Mouse (Mus musculus): ENCODE results near the gene Tsen54.
A peak's percentile ranks its signal among the peaks of the same experiment; 100 is the strongest.

Gene Tsen54

GRCm38 (mm10) chr11:115814605-115815450 lies at the start of gene Tsen54:
Tsen54 (plus strand) TSS chr11:115814724.
- DNase-seq (ENCODE audit: extremely low read depth, low read depth, low spot score) = no peak

- DNase-seq (ENCODE audit: extremely low read depth, low read depth, low spot score) = peak; percentile 65
These were observed 49.4 kb upstream of the Tsen54 start, which contains the start of gene Tmem94 for GRCm38 (mm10) chr11:115765103-115765606. Tmem94 (plus strand) TSS chr11:115765433.

GRCm38 (mm10) chr11:115765607-115766141 lies 48.9 kb upstream of the Tsen54 start:
- no peak for DNase-seq (ENCODE audit: extremely low read depth, low read depth, low spot score)

GRCm38 (mm10) chr11:115766356-115766943 lies 48.1 kb upstream of the Tsen54 start:
- DNase-seq (ENCODE audit: extremely low read depth, low read depth, low spot score) = no peak

- DNase-seq (ENCODE audit: extremely low read depth, low read depth, low spot score) = no peak
These were observed 47.5 kb upstream of the Tsen54 start for GRCm38 (mm10) chr11:115766981-115767380.

- no peak for DNase-seq (ENCODE audit: extremely low read depth, low read depth, low spot score)
These were observed 45.6 kb upstream of the Tsen54 start for GRCm38 (mm10) chr11:115768896-115769295.

GRCm38 (mm10) chr11:115774653-115775052 lies 39.9 kb upstream of the Tsen54 start:
- no peak for DNase-seq (ENCODE audit: extremely low read depth, low read depth, low spot score)

- no peak for DNase-seq (ENCODE audit: extremely low read depth, low read depth, low spot score)
These were observed 38.5 kb upstream of the Tsen54 start for GRCm38 (mm10) chr11:115775821-115776665.

- no peak for DNase-seq (ENCODE audit: extremely low read depth, low read depth, low spot score)
These were observed 37.6 kb upstream of the Tsen54 start for GRCm38 (mm10) chr11:115776954-115777353.

- peak; percentile 88 for DNase-seq (ENCODE audit: extremely low read depth, low read depth, low spot score)
These were observed 36.8 kb upstream of the Tsen54 start for GRCm38 (mm10) chr11:115777487-115778335.

GRCm38 (mm10) chr11:115779038-115779571 lies 35.4 kb upstream of the Tsen54 start:
- no peak for DNase-seq (ENCODE audit: extremely low read depth, low read depth, low spot score)

- DNase-seq (ENCODE audit: extremely low read depth, low read depth, low spot score) = no peak
These were observed 34.1 kb upstream of the Tsen54 start for GRCm38 (mm10) chr11:115780141-115781070.

- no peak for DNase-seq (ENCODE audit: extremely low read depth, low read depth, low spot score)
These were observed 28.1 kb upstream of the Tsen54 start for GRCm38 (mm10) chr11:115786473-115786872.

GRCm38 (mm10) chr11:115789787-115790186 lies 24.7 kb upstream of the Tsen54 start:
- DNase-seq (ENCODE audit: extremely low read depth, low read depth, low spot score) = no peak

- no peak for DNase-seq (ENCODE audit: extremely low read depth, low read depth, low spot score)
These were observed 22.6 kb upstream of the Tsen54 start for GRCm38 (mm10) chr11:115791919-115792318.

- DNase-seq (ENCODE audit: extremely low read depth, low read depth, low spot score) = no peak
These were observed 22.2 kb upstream of the Tsen54 start for GRCm38 (mm10) chr11:115792353-115792752.

GRCm38 (mm10) chr11:115796898-115797297 lies 17.6 kb upstream of the Tsen54 start:
- DNase-seq (ENCODE audit: extremely low read depth, low read depth, low spot score) = no peak

GRCm38 (mm10) chr11:115797665-115798064 lies 16.9 kb upstream of the Tsen54 start:
- no peak for DNase-seq (ENCODE audit: extremely low read depth, low read depth, low spot score)

GRCm38 (mm10) chr11:115800981-115801380 lies 13.5 kb upstream of the Tsen54 start:
- no peak for DNase-seq (ENCODE audit: extremely low read depth, low read depth, low spot score)

All from fat pad, adult 2 months (tissue).